Mouse (Mus musculus): Measurements from ENCODE around the gene Nanp.

The Nanp gene

GRCm38 (mm10) chr2:151039232-151039695, at the start of gene Nanp, which contains the start of gene Ninl:
TSS of gene Nanp (minus strand) at chr2:151039398.
TSS of gene Ninl (minus strand) at chr2:151039382.
- DNase-seq (ENCODE audit: low spot score in 2 of 2), result peak; percentile 84 to 88

GRCm38 (mm10) chr2:151056637-151057036, 17.4 kb upstream of the Nanp start:
- DNase-seq (ENCODE audit: low spot score in 2 of 2), result no peak

- DNase-seq (ENCODE audit: low spot score in 2 of 2), result no peak
Observed at GRCm38 (mm10) chr2:151040411-151040810, 1.2 kb upstream of the Nanp start.

GRCm38 (mm10) chr2:151039726-151040125, 528 bp upstream of the Nanp start:
- no peak for DNase-seq (ENCODE audit: low spot score in 2 of 2)

GRCm38 (mm10) chr2:151038811-151039222, 381 bp downstream of the Nanp start:
- DNase-seq (ENCODE audit: low spot score in 2 of 2), result peak in 1 of 2 experiments; percentile 21

DNA sequence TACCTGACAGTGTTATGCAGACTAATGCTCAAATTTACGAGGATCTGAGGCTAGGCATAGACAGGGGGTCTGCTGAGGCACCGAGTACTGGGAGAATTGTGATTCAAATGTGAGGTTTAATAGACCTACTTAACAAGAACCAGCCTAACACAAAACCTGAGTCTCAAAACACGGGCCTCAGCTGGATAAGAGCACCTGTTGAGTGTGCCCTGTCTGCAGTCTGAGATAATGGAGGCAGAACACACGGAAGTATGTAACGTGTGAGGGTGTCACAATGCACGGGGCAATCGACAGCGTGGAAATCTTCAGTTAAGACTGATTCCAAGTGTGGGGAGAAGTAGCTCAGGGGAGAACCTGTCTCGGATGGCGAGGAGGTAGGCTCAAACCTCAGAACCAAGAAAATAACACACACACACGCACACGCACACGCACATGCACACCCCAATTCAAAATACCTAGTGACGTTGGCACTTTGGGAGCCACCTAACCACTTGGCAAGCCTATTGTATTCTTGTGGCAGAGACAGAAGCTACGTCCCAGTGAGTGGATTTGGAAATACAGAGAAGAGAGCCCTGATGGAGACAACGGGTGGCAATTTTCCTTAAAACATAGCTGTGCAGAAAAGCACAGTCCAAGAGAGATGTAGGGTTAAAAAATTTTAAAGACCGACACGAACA, 1.2 kb downstream of the Nanp start:
- DNase-seq (ENCODE audit: low spot score in 2 of 2), result no peak

- no peak for DNase-seq (ENCODE audit: low spot score in 2 of 2)
Observed at GRCm38 (mm10) chr2:151037292-151037691, 1.9 kb downstream of the Nanp start.

- no peak for DNase-seq (ENCODE audit: low spot score in 2 of 2)
Observed at GRCm38 (mm10) chr2:151036721-151037120, 2.5 kb downstream of the Nanp start.

GRCm38 (mm10) chr2:151034435-151034834, 4.8 kb downstream of the Nanp start:
- no peak for DNase-seq (ENCODE audit: low spot score in 2 of 2)

DNA sequence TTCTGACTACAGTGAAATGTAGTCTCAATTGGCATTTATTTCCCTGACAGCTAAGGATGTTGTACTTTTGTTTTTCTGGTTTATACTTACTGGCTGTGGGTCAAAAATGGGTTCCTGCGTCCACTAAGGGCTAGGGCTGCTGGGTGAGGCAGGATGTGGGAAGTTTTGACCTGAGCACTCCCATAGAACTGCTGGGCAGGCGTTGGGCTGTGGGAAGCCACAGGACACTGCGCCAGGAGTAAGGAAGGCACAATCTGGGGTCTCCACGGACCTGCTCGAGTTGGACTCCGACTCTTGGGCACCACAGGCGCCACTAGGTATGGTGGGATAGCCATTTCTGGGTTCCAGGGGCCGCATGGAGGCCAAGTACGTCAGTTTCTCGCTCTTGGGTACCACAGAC, 18.0 kb downstream of the Nanp start:
- no peak for DNase-seq (ENCODE audit: low spot score in 2 of 2)

DNA sequence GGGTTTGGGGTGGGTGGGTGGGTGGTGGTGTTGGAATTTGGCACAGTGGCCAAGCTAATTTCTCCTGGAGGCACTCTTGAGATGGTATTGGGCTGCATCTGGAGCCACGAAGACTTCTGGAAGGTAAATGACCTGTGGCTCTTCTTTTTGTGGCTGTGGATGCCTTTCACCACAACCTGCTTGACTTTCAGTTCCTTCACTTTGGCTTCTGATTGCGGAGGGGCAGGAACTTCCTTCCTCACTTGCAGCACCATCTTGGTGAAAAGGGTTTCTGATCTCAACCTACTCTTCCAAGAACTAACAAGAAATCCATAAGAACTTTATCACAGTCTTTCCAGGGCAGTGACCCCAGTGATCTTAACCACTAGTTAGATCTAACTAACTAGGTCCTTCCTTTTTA, 23.9 kb downstream of the Nanp start:
- DNase-seq (ENCODE audit: low spot score in 2 of 2), result no peak

DNA sequence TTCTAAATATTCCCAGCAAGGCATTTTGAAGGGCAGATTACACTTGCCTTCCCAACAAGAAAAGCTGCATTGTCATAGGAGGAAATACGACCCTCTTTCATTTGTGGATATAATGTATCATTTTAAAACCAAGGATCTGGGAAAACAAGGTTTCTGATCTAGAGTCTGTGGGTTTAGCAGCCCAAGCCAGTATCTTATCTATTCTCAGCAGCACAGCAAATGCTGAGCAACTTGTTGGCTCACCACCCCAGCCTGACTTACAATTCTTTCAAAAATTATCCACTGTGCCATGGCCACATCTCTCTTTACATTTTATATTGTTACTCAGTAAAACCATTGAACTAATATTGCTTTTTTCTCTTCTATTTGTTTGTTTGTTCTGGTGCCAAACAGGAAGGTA, 27.9 kb downstream of the Nanp start:
- no peak for DNase-seq (ENCODE audit: low spot score in 2 of 2)

DNA sequence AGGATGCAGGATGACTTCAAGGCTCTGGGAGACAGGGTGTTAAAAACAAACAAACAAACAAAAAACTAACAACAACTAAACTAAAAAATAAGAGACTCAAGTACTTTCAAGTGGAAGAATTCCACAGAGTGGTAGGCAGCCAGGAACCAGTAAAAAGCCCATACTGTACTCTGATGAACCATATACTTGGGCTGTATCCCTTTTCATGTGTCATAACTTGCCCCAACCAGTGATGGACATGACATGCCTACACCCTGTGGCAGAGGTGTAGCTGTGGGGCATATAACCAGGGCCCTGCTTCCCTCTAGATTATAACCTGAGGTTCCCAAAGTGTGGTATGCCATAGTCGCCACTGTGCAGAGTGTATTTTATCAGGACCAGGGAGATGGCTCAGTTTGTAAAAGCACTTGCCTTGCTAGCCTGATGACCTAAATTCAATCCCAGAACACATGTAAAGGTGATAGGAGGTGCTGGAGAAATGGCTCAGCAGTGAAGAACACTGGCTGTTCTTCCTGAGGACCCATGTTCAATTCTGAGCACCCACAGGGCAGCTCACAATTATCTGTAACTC, 29.6 kb downstream of the Nanp start:
- DNase-seq (ENCODE audit: low spot score in 2 of 2), result no peak

DNA sequence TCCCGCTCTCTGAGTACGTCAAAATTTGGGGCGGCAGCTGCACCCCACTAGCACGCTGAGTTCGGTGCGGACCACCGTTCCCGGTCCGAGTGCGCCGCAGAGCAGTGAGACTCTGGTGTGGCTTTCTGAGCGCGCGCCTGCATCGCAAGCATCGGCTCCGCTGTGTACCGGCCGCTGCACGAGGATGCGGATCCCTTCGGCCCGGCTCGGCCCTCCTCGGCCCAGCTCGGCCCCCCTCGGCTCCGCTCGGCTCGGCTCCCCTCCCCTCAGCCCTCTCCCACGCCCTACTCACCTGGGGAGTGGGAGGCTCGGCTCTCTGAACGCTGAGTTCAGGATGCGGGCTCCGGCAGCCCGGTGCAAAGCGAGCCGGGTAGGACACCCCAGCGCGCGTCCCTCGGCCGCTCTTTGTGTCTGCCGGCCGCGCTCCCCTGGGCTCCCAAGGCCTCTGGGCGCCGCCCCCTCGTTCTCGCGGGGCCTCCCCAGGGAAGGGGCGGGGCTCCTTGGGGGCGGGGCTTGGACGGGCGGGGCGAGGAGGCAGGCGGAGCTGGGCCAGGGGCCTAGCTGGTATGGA, 30.2 kb downstream of the Nanp start:
- DNase-seq (ENCODE audit: low spot score in 2 of 2), result peak; percentile 41 to 59

DNA sequence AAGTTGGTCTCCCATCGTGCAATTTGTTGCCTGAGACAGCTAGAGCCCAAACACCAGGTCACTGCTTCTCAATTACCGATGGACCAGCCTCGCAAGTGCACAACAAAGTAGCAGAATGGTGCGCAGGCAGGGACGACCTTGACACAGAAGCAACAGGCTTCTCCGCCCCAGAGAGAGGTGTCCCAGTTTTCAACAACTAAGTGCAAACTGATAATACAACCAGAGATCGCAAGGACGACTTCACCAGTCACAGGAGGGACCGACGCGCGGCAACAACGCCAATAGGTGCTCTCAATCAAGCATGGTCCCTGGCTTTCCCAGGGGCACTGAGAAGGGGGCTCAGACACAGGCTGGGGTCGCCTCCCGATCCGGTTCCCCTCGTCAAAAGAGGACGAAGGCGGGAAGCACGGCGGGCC, 30.7 kb downstream of the Nanp start:
- DNase-seq (ENCODE audit: low spot score in 2 of 2), result no peak

GRCm38 (mm10) chr2:151008006-151008405, 31.2 kb downstream of the Nanp start:
- no peak for DNase-seq (ENCODE audit: low spot score in 2 of 2)

- no peak for DNase-seq (ENCODE audit: low spot score in 2 of 2)
Observed at GRCm38 (mm10) chr2:151006281-151006945, 32.8 kb downstream of the Nanp start.

DNA sequence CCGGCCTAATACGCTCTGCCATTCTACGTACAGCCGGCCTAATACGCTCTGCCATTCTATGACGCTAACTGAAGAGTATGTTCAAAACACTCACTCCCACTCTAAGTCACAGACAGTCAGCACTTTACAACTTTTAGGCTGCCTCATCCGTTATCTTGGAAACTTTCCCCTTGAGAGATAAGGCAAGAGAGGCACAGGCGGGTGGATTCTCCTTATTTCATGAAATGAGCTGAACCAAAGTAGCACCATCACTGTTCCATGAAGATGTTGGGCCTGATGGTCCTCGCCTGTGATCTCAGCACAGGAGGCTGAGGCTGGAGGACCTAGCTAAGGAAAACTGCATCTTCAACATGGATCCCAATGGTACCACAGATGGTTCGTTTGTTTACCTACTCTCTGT, 34.8 kb downstream of the Nanp start:
- DNase-seq (ENCODE audit: low spot score in 2 of 2), result no peak

DNA sequence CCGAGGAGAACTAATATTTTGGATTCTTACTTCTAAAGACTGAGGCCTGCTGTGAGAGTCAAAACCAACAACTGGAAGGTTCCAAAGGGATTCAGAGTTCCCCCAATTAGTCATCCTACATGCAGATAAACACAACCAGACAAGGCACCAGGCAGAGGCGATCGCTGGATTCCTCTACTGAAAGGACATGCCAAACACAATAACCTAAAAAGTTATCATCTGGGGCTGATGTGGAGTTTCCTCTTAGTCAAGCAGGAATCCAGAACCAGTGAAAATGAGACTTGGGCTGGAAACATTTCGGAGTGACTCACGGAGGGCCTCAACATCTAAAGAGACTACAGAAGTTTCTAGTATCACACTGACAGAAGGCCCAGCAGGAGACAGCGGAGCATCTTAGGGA, 35.4 kb downstream of the Nanp start:
- no peak for DNase-seq (ENCODE audit: low spot score in 2 of 2)

GRCm38 (mm10) chr2:151001619-151002175, 37.5 kb downstream of the Nanp start:
- no peak for DNase-seq (ENCODE audit: low spot score in 2 of 2)

DNA sequence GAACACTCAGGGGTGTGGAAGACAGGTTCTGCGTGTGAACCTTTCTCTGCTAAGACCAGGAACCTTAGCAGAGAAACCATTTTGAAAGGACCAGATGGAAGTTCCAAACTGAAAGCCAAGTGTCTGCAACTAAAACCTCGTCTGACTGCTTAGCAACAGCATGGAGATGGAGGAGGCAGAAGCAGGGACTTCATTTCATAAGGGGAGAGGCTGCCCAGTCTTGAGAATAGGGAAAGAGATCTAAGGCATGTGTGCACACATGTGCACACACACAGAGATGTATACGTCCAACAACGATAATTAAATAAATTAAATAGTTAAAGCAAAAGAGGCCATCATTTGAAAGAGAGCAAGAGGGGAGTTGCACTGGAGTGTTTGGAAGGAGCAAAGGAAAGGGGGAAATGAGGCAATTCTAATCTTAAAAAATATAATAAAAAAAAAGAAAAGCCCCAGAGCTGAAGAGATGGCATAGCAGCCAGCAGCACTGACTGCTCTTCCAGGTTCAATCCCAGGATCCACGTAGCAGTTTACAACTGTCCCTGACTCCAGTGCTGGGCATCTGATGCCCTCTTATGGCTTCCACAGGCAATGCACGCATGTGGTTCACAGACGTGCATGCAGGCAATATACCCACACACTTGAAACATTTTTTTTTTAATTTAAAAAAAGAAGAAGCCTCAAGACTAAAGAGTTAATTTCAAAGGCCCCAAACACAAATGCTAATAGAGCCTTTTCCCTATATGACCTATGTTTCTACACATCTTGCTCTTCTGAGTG, 38.6 kb downstream of the Nanp start:
- DNase-seq (ENCODE audit: low spot score in 2 of 2), result peak; percentile 38 to 52

Data from right cerebral cortex, postnatal 36 days (tissue).